Mouse (Mus musculus) mature B cell (primary cell): ENCODE measurements around the gene Dbp.

Experiments
- in situ Hi-C: fragments of 300-500 bp; cut with MboI; formaldehyde crosslinking; loops from 2 replicates; pipeline ENCODE4 v1.14.3; 2019

Dbp gene

GRCm38 (mm10) chr7:45711316-45712021 is 6.6 kb downstream of the Dbp start:
- in situ Hi-C loops = no loop called here

- in situ Hi-C loops = no loop called here
These were observed 7.3 kb downstream of the Dbp start for GRCm38 (mm10) chr7:45712022-45712757.

GRCm38 (mm10) chr7:45713396-45713795 is 8.5 kb downstream of the Dbp start:
- in situ Hi-C loops = no loop called here

GRCm38 (mm10) chr7:45713881-45714520 is 9.1 kb downstream of the Dbp start:
- in situ Hi-C loops = no loop called here

GRCm38 (mm10) chr7:45714630-45715089 is 9.8 kb downstream of the Dbp start:
- in situ Hi-C loops = no loop called here

- in situ Hi-C loops = no loop called here
These were observed 10.3 kb downstream of the Dbp start, which contains the start of gene Rpl18 for GRCm38 (mm10) chr7:45715090-45715708. Rpl18 (plus strand) TSS chr7:45715457.

GRCm38 (mm10) chr7:45715741-45716459 is 11.0 kb downstream of the Dbp start:
- in situ Hi-C loops = no loop called here

- in situ Hi-C loops = no loop called here
These were observed 11.6 kb downstream of the Dbp start for GRCm38 (mm10) chr7:45716460-45716857.

- in situ Hi-C loops = no loop called here
These were observed 12.3 kb downstream of the Dbp start for GRCm38 (mm10) chr7:45716952-45717917.

GRCm38 (mm10) chr7:45717918-45718297 is 13.0 kb downstream of the Dbp start, which contains the start of gene Sphk2:
Sphk2 (minus strand) TSS chr7:45718002.
- in situ Hi-C loops = no loop called here

- in situ Hi-C loops = no loop called here
These were observed 13.4 kb downstream of the Dbp start for GRCm38 (mm10) chr7:45718331-45718730.

GRCm38 (mm10) chr7:45719180-45719579 is 14.3 kb downstream of the Dbp start:
- in situ Hi-C loops = no loop called here

- in situ Hi-C loops = no loop called here
These were observed 15.0 kb downstream of the Dbp start for GRCm38 (mm10) chr7:45719738-45720412.

- in situ Hi-C loops = no loop called here
These were observed 15.7 kb downstream of the Dbp start, which contains the start of gene Fam83e for GRCm38 (mm10) chr7:45720413-45721233. Fam83e (plus strand) TSS chr7:45721212.

GRCm38 (mm10) chr7:45721234-45721571 is 16.3 kb downstream of the Dbp start:
- in situ Hi-C loops = no loop called here

GRCm38 (mm10) chr7:45721642-45722347 is 16.9 kb downstream of the Dbp start:
- in situ Hi-C loops = no loop called here

- in situ Hi-C loops = no loop called here
These were observed 17.4 kb downstream of the Dbp start for GRCm38 (mm10) chr7:45722348-45722713.

- in situ Hi-C loops = no loop called here
These were observed 18.4 kb downstream of the Dbp start for GRCm38 (mm10) chr7:45723301-45723700.
